Mouse (Mus musculus) Patski (cell line): ENCODE results near the gene Olfr285. TPM values are rescaled to one million over a fixed set of nuclear protein-coding genes. Genes with fewer than 3 reads are reported as not detected.
A peak's percentile ranks its signal among the peaks of the same experiment; 100 is the strongest.

Experiments used
- ATAC-seq: fragments of 100-300 bp; one replicate; pipeline ENCODE4 v1.8.0; 2021
- CTCF ChIA-PET: fragments of 350-600 bp; sonication (Branson Sonifier 250); formaldehyde crosslinking; loops from one replicate; lab custom pipeline; 2022; ENCODE audit warnings: inconsistent platforms; lab: Charles Lee
- POLR2A ChIA-PET: fragments of 350-600 bp; sonication (Branson Sonifier 250); formaldehyde crosslinking; loops from one replicate; lab custom pipeline; 2022; ENCODE audit warnings: antibody characterized with exemption, inconsistent platforms; lab: Charles Lee
- DNase-seq: peaks from one replicate; pipeline ENCODE4 v3.0.0-alpha.2; 2011; ENCODE audit warnings: low read depth, low spot score
- H3K27me3 ChIP-seq: fragments of 371-371 bp; one replicate; pipeline ENCODE4 v1.5.1; 2021
- CTCF ChIP-seq: fragments of 100-300 bp; IDR thresholded peaks from one replicate; pipeline ENCODE4 v1.5.1; 2021
- in situ Hi-C: fragments of 300-500 bp; cut with MboI; formaldehyde crosslinking; loops from 3 replicates; pipeline ENCODE4 v1.11.1; 2018; ENCODE audit warnings: low pct_unique_long_range_greater_than_20kb, mixed read lengths
- polyA plus RNA-seq: library from polyadenylated mRNA; unstranded; gene quantifications from one replicate; pipeline ENCODE4 v1.2.3, GENCODE M21; 2021

The Olfr285 gene
- polyA plus RNA-seq = not detected

- in situ Hi-C loops = no loop called here
- no peak for TF ChIP-seq CTCF
- POLR2A ChIA-PET = no interaction called here
- peaks cover 6% of the 10 kb centered on the region for H3K27me3 ChIP-seq
- ATAC-seq (no peak), DNase-seq (no peak)
- CTCF ChIA-PET = interaction anchor here (1.4 kb wide), 1 partner anchor 135 kb away, joined by 3 read pairs; no protein-coding TSS in a partner anchor
Measured at GRCm38 (mm10) chr15:98317177-98317724, at the start of gene Olfr285. Gene Olfr285, minus strand, starts transcription at chr15:98317353.

DNA sequence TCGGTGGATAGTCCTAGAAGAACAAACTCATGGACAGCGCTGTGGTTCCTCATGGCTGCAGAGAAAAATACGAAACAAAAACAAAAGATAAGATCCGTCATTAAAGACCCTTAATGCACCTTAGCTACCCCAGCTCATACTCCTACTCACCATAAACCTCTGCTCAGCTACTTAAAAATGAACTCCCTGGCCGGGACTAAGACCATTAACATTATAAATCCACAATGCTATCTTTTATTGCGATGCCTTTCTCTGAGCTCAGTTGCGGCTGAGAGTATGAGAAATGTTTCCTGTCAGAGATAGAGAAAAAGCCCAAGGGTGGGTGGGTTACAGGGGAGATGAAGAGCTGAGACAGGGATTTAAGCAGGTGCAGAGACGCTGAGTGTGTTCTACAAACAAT is 23.7 kb upstream of the Olfr285 start, which contains the start of gene Olfr284:
Olfr284 (minus strand) TSS at position 101 of the 400 bp plus-strand sequence.
- ChIA-PET CTCF (no interaction called here), POLR2A (no interaction called here)
- DNase-seq = no peak
- no peak for ATAC-seq
- in situ Hi-C loops = no loop called here
- no peaks in the 10 kb centered on the region for H3K27me3 ChIP-seq
- no peak for TF ChIP-seq CTCF

DNA sequence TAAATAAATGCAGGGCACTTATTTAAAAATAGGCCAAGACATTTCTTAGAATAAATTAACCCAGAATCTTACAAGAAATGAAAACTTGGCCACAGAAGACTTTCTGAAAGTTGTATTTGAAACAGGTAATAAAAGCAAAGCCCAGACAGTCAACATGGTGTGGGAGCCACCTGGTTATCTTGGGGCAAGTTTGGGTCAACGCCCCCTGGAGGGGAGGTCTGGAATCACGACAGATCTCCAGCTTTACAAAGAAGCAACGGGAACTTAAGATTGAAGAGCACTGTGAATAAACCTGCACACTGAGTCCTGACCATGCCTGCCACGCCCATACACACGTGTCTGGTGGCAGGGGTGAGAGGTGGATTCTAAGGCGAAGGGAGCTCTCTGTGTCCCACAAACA is 1.4 kb downstream of the Olfr285 start:
- no peak for ATAC-seq
- peak; percentile 48 for TF ChIP-seq CTCF
- H3K27me3 ChIP-seq = peaks cover 10% of the 10 kb centered on the region
- ChIA-PET POLR2A (no interaction called here), CTCF (no interaction called here)
- DNase-seq = no peak
- in situ Hi-C loops = no loop called here

DNA sequence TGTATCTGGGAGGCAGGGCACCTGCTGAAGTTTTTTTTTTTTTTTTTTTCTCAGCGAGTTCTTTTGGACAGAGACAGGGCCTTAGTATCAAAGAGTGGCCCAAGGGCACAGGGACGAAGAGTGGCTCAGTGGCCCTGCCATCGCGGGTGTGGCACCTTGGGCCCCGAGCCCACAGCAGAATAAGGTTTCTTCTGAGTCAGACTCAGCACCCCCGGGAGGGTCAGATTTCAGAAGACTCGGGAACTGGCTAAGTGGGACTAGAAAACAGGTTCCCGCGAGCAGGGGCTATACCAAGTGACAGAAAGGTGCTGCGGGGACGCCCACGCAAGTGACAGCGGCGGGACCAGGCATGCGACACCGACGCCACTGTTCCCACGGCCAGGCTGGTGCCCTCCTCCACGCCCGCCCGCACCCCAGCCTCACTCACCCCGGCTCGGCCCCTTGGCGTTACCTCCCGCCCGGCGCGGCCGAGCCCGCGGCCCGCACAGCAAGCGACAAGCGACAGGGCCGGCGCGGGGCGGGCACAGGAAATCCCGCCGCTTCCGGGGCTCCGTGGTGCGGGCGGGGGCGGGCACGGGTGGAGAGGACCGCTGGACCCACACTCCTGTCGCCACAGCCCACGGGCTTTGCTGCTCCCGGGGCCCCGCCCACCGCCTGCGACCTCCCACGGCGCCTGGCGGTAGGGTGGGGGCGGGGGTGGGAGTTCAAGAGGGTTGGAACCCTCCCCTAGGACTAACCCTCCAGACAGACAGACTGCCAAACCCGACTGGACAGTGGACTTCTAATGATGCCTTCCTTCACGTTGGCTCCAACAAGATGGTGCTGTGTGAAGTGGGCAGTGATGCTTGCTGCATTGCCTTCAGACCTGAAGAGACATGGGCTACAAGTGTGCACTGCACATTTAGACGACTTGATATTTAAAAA is 21.3 kb downstream of the Olfr285 start, which contains the start of gene Zfp641:
Zfp641 (minus strand) TSS at position 534 of the 924 bp plus-strand sequence.
- no peak for ATAC-seq

DNA sequence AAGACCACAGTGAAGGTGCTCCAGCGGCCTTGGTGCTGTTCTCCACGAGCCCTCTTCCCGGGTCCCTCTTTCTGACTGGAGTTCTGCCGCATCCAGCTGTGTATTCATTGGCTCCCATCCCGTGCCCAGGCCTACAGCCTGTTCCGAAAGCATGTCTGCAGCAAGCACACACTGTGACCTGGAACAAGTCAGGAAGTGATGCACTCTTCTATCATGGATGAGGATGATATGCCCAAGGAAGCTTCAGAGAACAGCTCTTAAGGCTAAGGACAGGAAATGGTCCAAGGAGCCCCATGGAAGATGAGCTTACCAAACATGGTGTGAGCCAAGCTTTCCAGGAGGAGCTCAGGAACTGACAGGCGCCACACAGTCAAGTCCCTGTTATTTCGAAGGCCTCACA is 23.5 kb downstream of the Olfr285 start:
- no peak for DNase-seq
- peaks cover 8% of the 10 kb centered on the region for H3K27me3 ChIP-seq
- no peak for ATAC-seq
- ChIA-PET CTCF (no interaction called here), POLR2A (no interaction called here)
- TF ChIP-seq CTCF = no peak
- in situ Hi-C loops = no loop called here

More for the DNA sequence above, 21.3 kb downstream of the Olfr285 start, which contains the start of gene Zfp641:
- H3K27me3 ChIP-seq = peaks cover 19% of the 10 kb centered on the region
- ChIA-PET CTCF (no interaction called here), POLR2A (no interaction called here)
- DNase-seq = no peak
- in situ Hi-C loops = no loop called here
- TF ChIP-seq CTCF = no peak

GRCm38 (mm10) chr15:98288566-98288965 is 28.6 kb downstream of the Olfr285 start:
- CTCF ChIA-PET = no interaction called here
- ATAC-seq (no peak), DNase-seq (no peak)
- in situ Hi-C loops = no loop called here
- H3K27me3 ChIP-seq = no peaks in the 10 kb centered on the region
- POLR2A ChIA-PET = no interaction called here
- no peak for TF ChIP-seq CTCF

DNA sequence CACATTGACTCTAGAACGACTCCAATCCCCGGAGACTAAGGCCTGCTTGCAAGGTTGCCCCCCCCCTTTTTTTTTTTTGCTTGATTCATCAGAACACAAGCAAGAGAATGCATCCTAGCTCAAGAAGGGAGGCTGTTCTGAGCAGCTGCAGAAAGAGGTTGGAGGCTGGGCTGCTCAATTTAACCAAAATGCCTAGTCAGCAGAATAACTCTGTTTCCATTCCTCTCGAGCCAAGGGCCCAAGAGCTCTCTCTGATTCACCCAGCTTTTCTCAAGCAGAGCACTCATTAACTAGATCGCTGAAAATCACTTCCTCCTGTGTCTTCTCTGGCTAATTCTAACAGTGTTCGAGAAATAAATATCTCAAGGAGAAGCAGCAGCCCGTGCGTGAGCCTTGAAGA is 30.7 kb downstream of the Olfr285 start:
- ChIA-PET CTCF (no interaction called here), POLR2A (no interaction called here)
- no peak for TF ChIP-seq CTCF
- H3K27me3 ChIP-seq = peaks cover 14% of the 10 kb centered on the region
- ATAC-seq (peak; percentile 51), DNase-seq (no peak)
- in situ Hi-C loops = no loop called here

Other genes with a start within 250 kb of the Olfr285 start
- gene Pfkm, start 224.8 kb downstream of the Olfr285 start, polyA plus RNA-seq = 97.8 TPM
- gene Senp1, start 223.6 kb downstream of the Olfr285 start, polyA plus RNA-seq = 22.1 TPM
- 47.7 TPM for gene Asb8, start 151.7 kb downstream of the Olfr285 start, polyA plus RNA-seq
- not detected for gene Ccdc184, start 150.2 kb downstream of the Olfr285 start, polyA plus RNA-seq
- gene Olfr288, start 121.8 kb downstream of the Olfr285 start, polyA plus RNA-seq = not detected
- not detected for gene Gm44579, start 96.4 kb downstream of the Olfr285 start, polyA plus RNA-seq
- gene Olfr287, start 96.3 kb downstream of the Olfr285 start, polyA plus RNA-seq = not detected
- not detected for gene Olfr286, start 82.9 kb downstream of the Olfr285 start, polyA plus RNA-seq
- gene H1fnt, start 60.1 kb downstream of the Olfr285 start, polyA plus RNA-seq = not detected
- gene Zfp641, start 21.2 kb downstream of the Olfr285 start, polyA plus RNA-seq = 1.3 TPM
- gene Olfr284, start 23.6 kb upstream of the Olfr285 start, polyA plus RNA-seq = not detected
- gene Olfr283, start 63.6 kb upstream of the Olfr285 start, polyA plus RNA-seq = not detected
- gene Olfr282, start 113.9 kb upstream of the Olfr285 start, polyA plus RNA-seq = not detected
- not detected for gene Olfr281, start 135.2 kb upstream of the Olfr285 start, polyA plus RNA-seq
- not detected for gene OR5BS1P, start 152.5 kb upstream of the Olfr285 start, polyA plus RNA-seq
- gene Lalba, start 165.4 kb upstream of the Olfr285 start, polyA plus RNA-seq = not detected
- gene Olfr279, start 175.0 kb upstream of the Olfr285 start, polyA plus RNA-seq = not detected
- gene Kansl2, start 216.9 kb upstream of the Olfr285 start, polyA plus RNA-seq = 91.6 TPM